Mouse (Mus musculus) heart, embryonic 12.5 days (tissue): ENCODE measurements around the gene Gm5148. TPM values are rescaled to one million over a fixed set of nuclear protein-coding genes. Genes with fewer than 3 reads are reported as not detected.
A peak's percentile ranks its signal among the peaks of the same experiment; 100 is the strongest.

Experiments used
- ATAC-seq: fragments of 200-750 bp; cut with Nextera tagmentation; 2 replicates; pipeline ENCODE4 v1.8.0; 2017; ENCODE audit warnings: moderate TSS enrichment, moderate library complexity; ENCODE audit not compliant: insufficient number of reproducible peaks, low FRiP score
- H3K27ac ChIP-seq: fragments of 300-500 bp; sonication (generic); 2 replicates; pipeline ENCODE4 v1.5.1; 2016; ENCODE audit warnings: mild to moderate bottlenecking, moderate library complexity; ENCODE audit not compliant: poor library complexity, severe bottlenecking
- H3K27me3 ChIP-seq: fragments of 300-500 bp; sonication (generic); replicated peaks from 2 replicates; pipeline ENCODE4 v1.6.1; 2016; ENCODE audit warnings: mild to moderate bottlenecking, moderate library complexity
- H3K36me3 ChIP-seq: fragments of 300-500 bp; sonication (generic); 2 replicates; pipeline ENCODE4 v1.6.1; 2016; ENCODE audit warnings: mild to moderate bottlenecking, moderate library complexity
- H3K4me1 ChIP-seq: fragments of 300-500 bp; sonication (generic); replicated peaks from 2 replicates; pipeline ENCODE4 v1.6.1; 2016; ENCODE audit warnings: mild to moderate bottlenecking
- H3K4me2 ChIP-seq: fragments of 300-500 bp; sonication (generic); 2 replicates; pipeline ENCODE4 v1.6.1; 2016; ENCODE audit warnings: mild to moderate bottlenecking, moderate library complexity
- H3K4me3 ChIP-seq: fragments of 300-500 bp; sonication (generic); 2 replicates; pipeline ENCODE4 v1.5.1; 2016; ENCODE audit warnings: mild to moderate bottlenecking
- H3K9ac ChIP-seq: fragments of 300-500 bp; sonication (generic); 2 replicates; pipeline ENCODE4 v1.6.1; 2016; ENCODE audit warnings: mild to moderate bottlenecking, moderate library complexity
- H3K9me3 ChIP-seq: fragments of 300-500 bp; sonication (generic); replicated peaks from 2 replicates; pipeline ENCODE4 v1.6.1; 2016; ENCODE audit warnings: mild to moderate bottlenecking, moderate library complexity
- WGBS: fragments of 180-500 bp; shearing (Covaris S2); methylation state at CpG from one replicate; pipeline ENCODE4 v1.1.7; 2016; 5-methylcytosine and 5-hydroxymethylcytosine counted together
- polyA plus RNA-seq: library from polyadenylated mRNA; unstranded; fragments of >200 nt; fragmentation: Nextera tagmentation; extraction: Ambion mirVana; gene quantifications from 2 replicates; pipeline ENCODE4 v1.2.1, GENCODE M21; 2016

Gene Gm5148
- polyA plus RNA-seq, 1 experiment from 2014 or later, result 1.5 TPM

GRCm38 (mm10) chr3:37686751-37687150 is 37.5 kb downstream of the Gm5148 start:
- 20% methylated on average over 6 of the region's 6 CpGs for WGBS
- no peak overlapping the region for H3K27ac ChIP-seq
- H3K36me3 ChIP-seq, result no peaks in the 10 kb centered on the region
- H3K27me3 ChIP-seq, result peaks cover 28% of the 10 kb centered on the region
- ATAC-seq, result no peak
- H3K4me1 ChIP-seq, result peaks cover 16% of the 10 kb centered on the region
- peak overlapping the region; percentile 42 for H3K4me3 ChIP-seq
- H3K4me2 ChIP-seq, result peak overlapping the region; percentile 68
- H3K9ac ChIP-seq, result peak overlapping the region; percentile 41
- H3K9me3 ChIP-seq, result no peaks in the 10 kb centered on the region

GRCm38 (mm10) chr3:37686219-37686618 is 38.1 kb downstream of the Gm5148 start:
- H3K4me3 ChIP-seq, result no peak overlapping the region
- H3K27me3 ChIP-seq, result peaks cover 32% of the 10 kb centered on the region
- H3K9ac ChIP-seq, result no peak overlapping the region
- no peak for ATAC-seq
- no peaks in the 10 kb centered on the region for H3K36me3 ChIP-seq
- no peak overlapping the region for H3K27ac ChIP-seq
- H3K9me3 ChIP-seq, result no peaks in the 10 kb centered on the region
- no peak overlapping the region for H3K4me2 ChIP-seq
- H3K4me1 ChIP-seq, result peaks cover 16% of the 10 kb centered on the region
- 32% methylated on average over 7 of the region's 7 CpGs for WGBS

GRCm38 (mm10) chr3:37676291-37676690 is 48.0 kb downstream of the Gm5148 start:
- Histone ChIP-seq H3K9ac (no peak overlapping the region), H3K4me3 (no peak overlapping the region), H3K4me1 (peaks cover 22% of the 10 kb centered on the region), H3K27me3 (peaks cover 37% of the 10 kb centered on the region), H3K36me3 (no peaks in the 10 kb centered on the region), H3K4me2 (no peak overlapping the region), H3K9me3 (no peaks in the 10 kb centered on the region), H3K27ac (no peak overlapping the region)
- 75% methylated on average over 8 of the region's 8 CpGs for WGBS
- ATAC-seq, result no peak

- H3K4me2 ChIP-seq, result no peak overlapping the region
- ATAC-seq, result 0 out of 2 replicates have a peak, but pooled peaks have one; percentile 29
- peaks cover 27% of the 10 kb centered on the region for H3K27me3 ChIP-seq
- peaks cover 22% of the 10 kb centered on the region for H3K4me1 ChIP-seq
- WGBS, result 59% methylated on average over 11 of the region's 11 CpGs
- H3K9ac ChIP-seq, result no peak overlapping the region
- H3K36me3 ChIP-seq, result no peaks in the 10 kb centered on the region
- H3K4me3 ChIP-seq, result no peak overlapping the region
- H3K27ac ChIP-seq, result no peak overlapping the region
- H3K9me3 ChIP-seq, result peaks cover 2% of the 10 kb centered on the region; the same call in 1 of the 2 replicates
Measured at GRCm38 (mm10) chr3:37675056-37675525, 49.2 kb downstream of the Gm5148 start.

GRCm38 (mm10) chr3:37673513-37674261 is 50.6 kb downstream of the Gm5148 start:
- no peaks in the 10 kb centered on the region for H3K36me3 ChIP-seq
- H3K27ac ChIP-seq, result no peak overlapping the region
- H3K27me3 ChIP-seq, result peaks cover 25% of the 10 kb centered on the region
- H3K9me3 ChIP-seq, result peaks cover 16% of the 10 kb centered on the region
- ATAC-seq, result no peak
- no peak overlapping the region for H3K9ac ChIP-seq
- peaks cover 22% of the 10 kb centered on the region for H3K4me1 ChIP-seq
- no peak overlapping the region for H3K4me2 ChIP-seq
- H3K4me3 ChIP-seq, result no peak overlapping the region
- WGBS, result 63% methylated on average over 13 of the region's 13 CpGs

- Histone ChIP-seq H3K9me3 (peaks cover 20% of the 10 kb centered on the region), H3K4me3 (no peak overlapping the region), H3K27ac (no peak overlapping the region), H3K9ac (no peak overlapping the region), H3K27me3 (peaks cover 21% of the 10 kb centered on the region), H3K4me1 (peaks cover 22% of the 10 kb centered on the region), H3K4me2 (no peak overlapping the region), H3K36me3 (no peaks in the 10 kb centered on the region)
- no peak for ATAC-seq
- 37% methylated on average over 15 of the region's 15 CpGs for WGBS
Measured at GRCm38 (mm10) chr3:37672266-37673040, 51.8 kb downstream of the Gm5148 start.

- peaks cover 33% of the 10 kb centered on the region for H3K4me1 ChIP-seq
- H3K4me3 ChIP-seq, result no peak overlapping the region
- whole genome bisulfite sequencing, result 93% methylated on average over 20 of the region's 20 CpGs
- no peak overlapping the region for H3K4me2 ChIP-seq
- H3K27ac ChIP-seq, result no peak overlapping the region
- H3K27me3 ChIP-seq, result 0 out of 2 replicates have a peak, but pooled peaks cover 9% of the 10 kb centered on the region
- H3K9me3 ChIP-seq, result peaks cover 31% of the 10 kb centered on the region
- no peak overlapping the region for H3K9ac ChIP-seq
- no peaks in the 10 kb centered on the region for H3K36me3 ChIP-seq
- no peak for ATAC-seq
Measured at GRCm38 (mm10) chr3:37669100-37669499, 55.2 kb downstream of the Gm5148 start.

GRCm38 (mm10) chr3:37668652-37669051 is 55.6 kb downstream of the Gm5148 start:
- H3K36me3 ChIP-seq, result no peaks in the 10 kb centered on the region
- H3K27me3 ChIP-seq, result 0 out of 2 replicates have a peak, but pooled peaks cover 9% of the 10 kb centered on the region
- no peak overlapping the region for H3K9ac ChIP-seq
- peaks cover 31% of the 10 kb centered on the region for H3K9me3 ChIP-seq
- H3K27ac ChIP-seq, result no peak overlapping the region
- no peak overlapping the region for H3K4me2 ChIP-seq
- 82% methylated on average over 12 of the region's 12 CpGs for WGBS
- peaks cover 28% of the 10 kb centered on the region for H3K4me1 ChIP-seq
- ATAC-seq, result no peak
- H3K4me3 ChIP-seq, result no peak overlapping the region

- Histone ChIP-seq H3K36me3 (no peaks in the 10 kb centered on the region), H3K4me2 (no peak overlapping the region), H3K27me3 (0 out of 2 replicates have a peak, but pooled peaks cover 8% of the 10 kb centered on the region), H3K9me3 (peaks cover 31% of the 10 kb centered on the region), H3K4me1 (peaks cover 19% of the 10 kb centered on the region), H3K4me3 (no peak overlapping the region), H3K27ac (no peak overlapping the region), H3K9ac (no peak overlapping the region)
- WGBS, result 32% methylated on average over 7 of the region's 7 CpGs
- no peak for ATAC-seq
Measured at GRCm38 (mm10) chr3:37667736-37668135, 56.6 kb downstream of the Gm5148 start.

- Histone ChIP-seq H3K4me3 (no peak overlapping the region), H3K36me3 (no peaks in the 10 kb centered on the region), H3K4me2 (no peak overlapping the region), H3K27ac (no peak overlapping the region), H3K9ac (no peak overlapping the region), H3K4me1 (peaks cover 13% of the 10 kb centered on the region), H3K9me3 (peaks cover 31% of the 10 kb centered on the region), H3K27me3 (peaks cover 13% of the 10 kb centered on the region; the same call in 1 of the 2 replicates)
- 36% methylated on average over 2 of the region's 2 CpGs for WGBS
- ATAC-seq, result no peak
Measured at GRCm38 (mm10) chr3:37667119-37667467, 57.2 kb downstream of the Gm5148 start.
